Mouse (Mus musculus) adrenal gland, postnatal 4 days (tissue): ENCODE data around the gene Rbm45. TPM values are rescaled to one million over a fixed set of nuclear protein-coding genes. Genes with fewer than 3 reads are reported as not detected.

Experiments
- total RNA-seq, 2 experiments: library from RNA; stranded (reverse); gene quantifications; 2 replicates each; pipeline ENCODE4 v1.2.3; 2021

Gene Rbm45
- total RNA-seq, 2 experiments from 2014 or later = 49.3 to 50.7 TPM

Other genes with a start within 250 kb of the Rbm45 start
- gene Pde11a, start 31.2 kb upstream of the Rbm45 start, total RNA-seq = 1 to 10 TPM in 1 of 2 experiments, under 1 TPM in 1; 0.76 to 1.3 TPM
- not detected for gene Cyct, start 9.5 kb upstream of the Rbm45 start, total RNA-seq
- gene Osbpl6, start 36.5 kb downstream of the Rbm45 start, total RNA-seq = 10 to 100 TPM; 29.9 to 33.9 TPM